Mouse (Mus musculus) cerebellum, adult 11-12 months (tissue): Measurements from ENCODE around the gene Slc13a2.

Experiments
- DNase-seq: peaks from one replicate; pipeline ENCODE4 v3.0.0; 2022

Gene Slc13a2

GRCm38 (mm10) chr11:78348474-78348873 lies 73.5 kb downstream of the Slc13a2 start:
- no peak for DNase-seq

GRCm38 (mm10) chr11:78347908-78348307 lies 74.1 kb downstream of the Slc13a2 start:
- DNase-seq, result no peak
